Mouse (Mus musculus): ENCODE results near the gene Zfp385c. TPM values are rescaled to one million over a fixed set of nuclear protein-coding genes. Genes with fewer than 3 reads are reported as not detected.

The Zfp385c gene
- polyA plus RNA-seq, 2 experiments: not detected

DNA sequence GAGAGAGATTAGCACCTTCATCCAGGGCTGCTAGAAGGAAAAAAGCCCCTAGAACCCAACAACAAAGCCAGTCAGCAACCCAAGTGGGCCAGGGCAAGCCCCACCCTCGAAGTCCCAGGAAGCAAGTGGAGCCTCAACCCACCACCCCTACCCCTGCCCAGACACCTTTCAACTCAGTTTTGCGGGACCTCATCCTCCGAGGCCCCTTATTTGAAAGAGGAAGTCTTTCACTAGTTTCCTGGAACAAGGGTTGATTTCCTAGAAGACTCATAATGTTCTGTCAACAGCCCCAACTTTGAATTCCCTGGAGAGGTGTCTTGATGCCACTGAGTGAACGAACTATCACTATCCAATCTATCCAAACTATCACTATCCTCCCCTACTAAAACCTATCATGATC lies 37.7 kb upstream of the Zfp385c start:
- 27% methylated on average over 4 of the region's 4 CpGs for WGBS (ENCODE audit: insufficient replicate concordance)
- H3K27me3 ChIP-seq (ENCODE audit: control insufficient read depth, insufficient read depth, low read length): no peaks in the 10 kb centered on the region
- no peak overlapping the region for H3K4me3 ChIP-seq (ENCODE audit: insufficient read depth in 1 of 2, low read depth in 2 of 2, low read length in 2 of 2)
- H3K4me2 ChIP-seq (ENCODE audit: low read depth): no peak overlapping the region
- no peak for ATAC-seq (ENCODE audit: insufficient read depth)
- TF ChIP-seq EP300 (IDR thresholded peaks at IDR 0.05; ENCODE audit: low read depth) (no peak), CTCF (IDR thresholded peaks at IDR 0.05; ENCODE audit: low read depth) (no peak)
- H3K4me1 ChIP-seq (replicated peaks; ENCODE audit: control insufficient read depth in 2 of 2, insufficient read depth in 2 of 2, low read length in 1 of 2): peaks cover 8 to 19% of the 10 kb centered on the region in 2 experiments
- no peak for DNase-seq (ENCODE audit: low read depth in 3 of 3, low spot score in 3 of 3)
- no peak overlapping the region for H3K27ac ChIP-seq
- H3K9ac ChIP-seq (replicated peaks): no peak overlapping the region
- H3K36me3 ChIP-seq (replicated peaks; ENCODE audit: control insufficient read depth, insufficient read depth, low read depth): peaks cover 32% of the 10 kb centered on the region
- H3K9me3 ChIP-seq (ENCODE audit: control insufficient read depth, low read length): no peaks in the 10 kb centered on the region

DNA sequence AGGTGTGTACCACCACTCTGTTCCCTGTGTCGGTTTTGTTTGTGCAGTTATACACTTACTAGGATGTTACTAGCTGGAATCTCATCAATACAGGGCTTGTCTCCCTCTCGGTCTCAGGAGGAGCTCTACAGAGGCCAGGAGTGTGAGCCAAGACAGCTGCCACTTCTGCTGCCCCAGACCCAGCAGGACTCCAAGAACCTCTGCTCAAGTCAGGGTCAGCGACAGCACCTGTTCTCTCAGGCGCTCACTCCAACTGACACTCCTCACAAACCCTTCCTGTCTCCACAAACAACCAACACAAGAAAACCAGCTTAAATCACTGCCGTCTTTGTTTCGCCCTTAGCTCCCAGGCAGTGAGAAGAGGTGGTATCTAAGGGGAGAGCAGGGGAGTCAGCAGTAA lies 36.3 kb upstream of the Zfp385c start:
- ATAC-seq (ENCODE audit: insufficient read depth) (no peak), DNase-seq (ENCODE audit: low read depth in 3 of 3, low spot score in 3 of 3) (no peak)
- Histone ChIP-seq H3K27me3 (ENCODE audit: control insufficient read depth, insufficient read depth, low read length) (no peaks in the 10 kb centered on the region), H3K27ac (no peak overlapping the region), H3K36me3 (replicated peaks; ENCODE audit: control insufficient read depth, insufficient read depth, low read depth) (peaks cover 26% of the 10 kb centered on the region), H3K4me2 (ENCODE audit: low read depth) (no peak overlapping the region), H3K9me3 (ENCODE audit: control insufficient read depth, low read length) (no peaks in the 10 kb centered on the region), H3K4me3 (ENCODE audit: insufficient read depth in 1 of 2, low read depth in 2 of 2, low read length in 2 of 2) (no peak overlapping the region), H3K9ac (replicated peaks) (no peak overlapping the region), H3K4me1 (replicated peaks; ENCODE audit: control insufficient read depth in 2 of 2, insufficient read depth in 2 of 2, low read length in 1 of 2) (peaks cover 12 to 25% of the 10 kb centered on the region in 2 experiments)
- TF ChIP-seq EP300 (IDR thresholded peaks at IDR 0.05; ENCODE audit: low read depth) (no peak), CTCF (IDR thresholded peaks at IDR 0.05; ENCODE audit: low read depth) (no peak)
- 84% methylated on average over 6 of the region's 6 CpGs for WGBS (ENCODE audit: insufficient replicate concordance)

GRCm38 (mm10) chr11:100727201-100727600 lies 34.9 kb upstream of the Zfp385c start:
- H3K4me1 ChIP-seq (replicated peaks; ENCODE audit: control insufficient read depth in 2 of 2, insufficient read depth in 2 of 2, low read length in 1 of 2): peaks cover 23 to 32% of the 10 kb centered on the region in 2 experiments
- WGBS (ENCODE audit: insufficient replicate concordance): 90% methylated on average over 3 of the region's 3 CpGs
- no peak overlapping the region for H3K4me3 ChIP-seq (ENCODE audit: insufficient read depth in 1 of 2, low read depth in 2 of 2, low read length in 2 of 2)
- ATAC-seq (ENCODE audit: insufficient read depth) (no peak), DNase-seq (ENCODE audit: low read depth in 3 of 3, low spot score in 3 of 3) (no peak)
- no peaks in the 10 kb centered on the region for H3K27me3 ChIP-seq (ENCODE audit: control insufficient read depth, insufficient read depth, low read length)
- no peaks in the 10 kb centered on the region for H3K9me3 ChIP-seq (ENCODE audit: control insufficient read depth, low read length)
- H3K27ac ChIP-seq: no peak overlapping the region
- H3K9ac ChIP-seq (replicated peaks): no peak overlapping the region
- peaks cover 15% of the 10 kb centered on the region for H3K36me3 ChIP-seq (replicated peaks; ENCODE audit: control insufficient read depth, insufficient read depth, low read depth)
- H3K4me2 ChIP-seq (ENCODE audit: low read depth): no peak overlapping the region
- TF ChIP-seq EP300 (IDR thresholded peaks at IDR 0.05; ENCODE audit: low read depth) (no peak), CTCF (IDR thresholded peaks at IDR 0.05; ENCODE audit: low read depth) (no peak)

DNA sequence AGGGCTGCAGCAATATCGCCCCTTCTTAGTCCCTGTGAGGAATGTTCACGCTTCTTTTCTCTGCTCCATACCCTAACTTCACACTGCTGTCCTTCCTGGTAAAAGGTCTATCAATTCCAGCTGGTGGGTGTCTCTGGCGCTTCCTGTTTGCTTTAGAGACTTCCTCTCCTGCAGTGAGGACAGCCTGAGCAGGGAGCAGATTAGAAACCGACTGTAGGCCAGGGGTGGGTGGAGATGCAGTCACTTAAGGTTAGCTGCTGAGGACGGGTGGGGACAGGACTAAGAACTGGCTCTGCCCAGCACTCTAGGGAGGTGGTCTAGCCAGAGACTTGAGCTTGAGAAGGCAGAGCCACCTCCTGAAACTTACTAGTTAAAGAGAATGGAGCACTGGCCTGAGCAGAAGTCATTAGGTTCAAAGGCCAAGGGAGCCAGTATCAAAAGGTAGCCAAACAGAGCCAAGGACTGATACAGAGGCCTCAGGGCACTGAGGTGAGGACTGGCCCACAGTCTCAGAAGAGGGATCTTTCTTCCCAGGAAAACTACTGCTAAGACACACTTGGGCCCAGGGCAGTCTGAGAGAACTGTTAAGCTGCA lies 32.8 kb upstream of the Zfp385c start:
- Histone ChIP-seq H3K36me3 (replicated peaks; ENCODE audit: control insufficient read depth, insufficient read depth, low read depth) (peaks cover 11% of the 10 kb centered on the region), H3K9me3 (ENCODE audit: control insufficient read depth, low read length) (no peaks in the 10 kb centered on the region), H3K4me3 (ENCODE audit: insufficient read depth in 1 of 2, low read depth in 2 of 2, low read length in 2 of 2) (no peak overlapping the region), H3K9ac (replicated peaks) (no peak overlapping the region), H3K4me2 (ENCODE audit: low read depth) (peak overlapping the region; percentile 19; the same call in 1 of the 2 replicates), H3K4me1 (replicated peaks; ENCODE audit: control insufficient read depth in 2 of 2, insufficient read depth in 2 of 2, low read length in 1 of 2) (peaks cover 26 to 39% of the 10 kb centered on the region in 2 experiments), H3K27ac (peak overlapping the region; percentile 21), H3K27me3 (ENCODE audit: control insufficient read depth, insufficient read depth, low read length) (no peaks in the 10 kb centered on the region)
- ATAC-seq (ENCODE audit: insufficient read depth) (peak; percentile 47), DNase-seq (ENCODE audit: low read depth in 3 of 3, low spot score in 3 of 3) (no peak)
- WGBS (ENCODE audit: insufficient replicate concordance): 15% methylated on average over 5 of the region's 5 CpGs
- TF ChIP-seq EP300 (IDR thresholded peaks at IDR 0.05; ENCODE audit: low read depth): no peak
- TF ChIP-seq CTCF (IDR thresholded peaks at IDR 0.05; ENCODE audit: low read depth): no peak

- H3K27me3 ChIP-seq (ENCODE audit: control insufficient read depth, insufficient read depth, low read length): no peaks in the 10 kb centered on the region
- peak overlapping the region; percentile 25 for H3K4me2 ChIP-seq (ENCODE audit: low read depth)
- H3K4me3 ChIP-seq (ENCODE audit: insufficient read depth in 1 of 2, low read depth in 2 of 2, low read length in 2 of 2): no peak overlapping the region
- H3K9ac ChIP-seq (replicated peaks): no peak overlapping the region
- TF ChIP-seq EP300 (IDR thresholded peaks at IDR 0.05; ENCODE audit: low read depth) (no peak), CTCF (IDR thresholded peaks at IDR 0.05; ENCODE audit: low read depth) (no peak)
- WGBS (ENCODE audit: insufficient replicate concordance): 29% methylated on average over 2 of the region's 2 CpGs
- DNase-seq (ENCODE audit: low read depth in 3 of 3, low spot score in 3 of 3): no peak
- peaks cover 23% of the 10 kb centered on the region for H3K36me3 ChIP-seq (replicated peaks; ENCODE audit: control insufficient read depth, insufficient read depth, low read depth)
- no peak for ATAC-seq (ENCODE audit: insufficient read depth)
- peaks cover 26 to 39% of the 10 kb centered on the region in 2 experiments for H3K4me1 ChIP-seq (replicated peaks; ENCODE audit: control insufficient read depth in 2 of 2, insufficient read depth in 2 of 2, low read length in 1 of 2)
- no peaks in the 10 kb centered on the region for H3K9me3 ChIP-seq (ENCODE audit: control insufficient read depth, low read length)
- H3K27ac ChIP-seq: peak overlapping the region; percentile 0
Observed at GRCm38 (mm10) chr11:100722493-100723028, 30.3 kb upstream of the Zfp385c start.

Measured in liver, embryonic 14.5 days (tissue).